Mouse (Mus musculus): Measurements from ENCODE around the gene Sema4d. TPM values are rescaled to one million over a fixed set of nuclear protein-coding genes. Genes with fewer than 3 reads are reported as not detected.

Gene Sema4d
- polyA plus RNA-seq, 1 experiment from 2014 or later = 20.3 TPM

DNA sequence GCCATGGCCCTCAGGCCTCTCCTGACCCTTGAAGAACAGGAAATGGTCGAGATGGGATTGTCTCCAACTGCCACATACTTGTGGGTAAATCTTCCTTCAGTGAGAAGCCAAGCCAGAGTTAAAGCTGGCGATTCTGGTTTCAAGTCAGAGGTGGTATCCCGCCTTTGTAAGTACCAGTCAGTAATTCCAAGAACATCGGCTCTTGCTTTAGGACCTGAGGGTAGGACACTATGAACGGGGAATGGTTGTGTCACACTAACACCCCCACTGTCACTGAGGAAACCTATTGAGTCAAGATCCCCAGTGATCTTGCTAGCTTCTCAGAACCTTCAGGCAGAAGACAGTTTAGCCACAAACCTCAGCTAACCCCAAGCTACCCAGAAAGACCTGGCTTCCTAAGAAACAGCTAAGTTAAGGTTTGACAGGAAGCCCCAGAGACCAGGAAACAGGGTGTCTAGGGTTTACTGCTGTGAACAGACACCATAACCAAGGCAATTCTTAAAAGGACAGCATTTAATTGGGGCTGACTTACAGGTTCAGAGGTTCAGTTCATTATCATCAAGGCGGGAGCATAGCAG, 17.3 kb downstream of the Sema4d start:
- no peak overlapping the region for H3K4me3 ChIP-seq (replicated peaks)
- H3K9ac ChIP-seq = no peak overlapping the region
- H3K4me2 ChIP-seq = no peak overlapping the region
- no peaks in the 10 kb centered on the region for H3K36me3 ChIP-seq
- no peaks in the 10 kb centered on the region for H3K9me3 ChIP-seq (replicated peaks)
- ATAC-seq (replicated peaks; ENCODE audit: low FRiP score) = no peak
- 87% methylated on average over 6 of the region's 6 CpGs for WGBS
- H3K27me3 ChIP-seq = no peaks in the 10 kb centered on the region
- H3K27ac ChIP-seq = no peak overlapping the region
- peaks cover 40% of the 10 kb centered on the region for H3K4me1 ChIP-seq

DNA sequence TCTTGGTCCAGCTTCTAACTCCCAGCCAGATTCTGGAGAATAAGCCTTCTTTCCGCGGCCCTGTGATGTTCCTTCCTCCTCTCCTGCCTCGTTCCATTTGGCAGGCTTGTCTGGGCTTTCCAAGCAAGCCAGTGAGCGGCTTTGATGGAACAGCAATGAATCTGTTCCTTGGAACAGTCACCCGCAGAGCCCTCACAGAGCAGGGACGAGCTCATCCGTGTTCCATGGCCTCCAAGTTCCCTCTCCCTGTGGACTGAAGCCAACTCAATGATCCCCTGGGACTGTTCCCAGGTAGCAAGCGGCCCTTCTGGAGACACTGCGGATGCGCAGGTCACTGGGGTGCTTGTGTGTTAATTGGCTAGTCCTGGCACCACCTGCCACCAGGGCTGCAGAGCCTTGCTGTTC, 21.7 kb downstream of the Sema4d start:
- ATAC-seq (replicated peaks; ENCODE audit: low FRiP score) = no peak
- no peak overlapping the region for H3K9ac ChIP-seq
- H3K27me3 ChIP-seq = no peaks in the 10 kb centered on the region
- no peaks in the 10 kb centered on the region for H3K36me3 ChIP-seq
- H3K9me3 ChIP-seq (replicated peaks) = no peaks in the 10 kb centered on the region
- 76% methylated on average over 10 of the region's 10 CpGs for WGBS
- H3K4me1 ChIP-seq = peaks cover 47% of the 10 kb centered on the region
- H3K4me3 ChIP-seq (replicated peaks) = no peak overlapping the region
- H3K27ac ChIP-seq = no peak overlapping the region
- H3K4me2 ChIP-seq = no peak overlapping the region

DNA sequence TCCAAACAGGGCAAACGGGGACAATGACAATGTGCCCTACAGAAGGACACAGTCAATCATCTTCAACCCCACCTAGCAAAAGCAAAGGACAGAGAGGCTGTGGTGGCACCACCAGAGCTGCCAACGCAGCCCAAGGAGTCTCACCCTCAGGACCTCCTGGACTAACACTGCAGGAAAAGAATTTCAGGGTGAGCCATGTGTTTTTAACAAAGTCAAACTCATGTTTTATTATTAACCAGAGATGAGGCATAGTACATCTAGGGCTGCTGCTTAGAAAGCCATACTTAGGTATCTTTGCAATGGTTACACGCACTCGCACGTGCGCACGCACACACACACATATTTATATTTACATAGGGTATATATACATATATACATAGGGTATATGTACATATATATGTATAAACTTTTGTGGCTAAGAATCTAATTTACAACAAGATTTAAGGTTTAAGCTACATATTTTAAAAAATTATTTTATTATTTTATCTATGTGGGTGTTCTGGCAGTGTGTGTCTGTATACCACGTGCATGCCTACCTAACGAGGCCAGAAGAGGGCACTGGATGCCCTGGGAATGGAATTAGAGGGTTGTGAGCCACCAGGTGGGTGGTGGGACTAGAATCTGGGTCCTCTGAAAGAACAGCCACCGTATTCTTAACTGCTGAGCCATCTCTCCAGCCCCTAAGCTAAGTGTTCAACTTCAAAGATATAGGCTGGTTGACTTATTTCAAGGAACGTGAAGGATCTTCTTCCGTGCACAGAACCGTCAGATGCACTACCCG, 22.7 kb downstream of the Sema4d start:
- no peak for ATAC-seq (replicated peaks; ENCODE audit: low FRiP score)
- 86% methylated on average over 14 of the region's 14 CpGs for WGBS
- Histone ChIP-seq H3K9me3 (replicated peaks) (no peaks in the 10 kb centered on the region), H3K27me3 (no peaks in the 10 kb centered on the region), H3K36me3 (no peaks in the 10 kb centered on the region), H3K9ac (no peak overlapping the region), H3K4me1 (peaks cover 41% of the 10 kb centered on the region), H3K27ac (peak overlapping the region; percentile 87; the same call in 1 of the 2 replicates), H3K4me3 (replicated peaks) (no peak overlapping the region), H3K4me2 (no peak overlapping the region)

GRCm38 (mm10) chr13:51767991-51768761, 25.4 kb downstream of the Sema4d start:
- Histone ChIP-seq H3K4me3 (replicated peaks) (no peak overlapping the region), H3K9me3 (replicated peaks) (no peaks in the 10 kb centered on the region), H3K27ac (peak overlapping the region; percentile 87), H3K27me3 (no peaks in the 10 kb centered on the region), H3K4me2 (0 out of 2 replicates have a peak overlapping the region, but pooled peaks have one; percentile 7), H3K4me1 (peaks cover 45% of the 10 kb centered on the region), H3K36me3 (no peaks in the 10 kb centered on the region), H3K9ac (no peak overlapping the region)
- 56% methylated on average over 14 of the region's 14 CpGs for WGBS
- peak; percentile 86 for ATAC-seq (replicated peaks; ENCODE audit: low FRiP score)

DNA sequence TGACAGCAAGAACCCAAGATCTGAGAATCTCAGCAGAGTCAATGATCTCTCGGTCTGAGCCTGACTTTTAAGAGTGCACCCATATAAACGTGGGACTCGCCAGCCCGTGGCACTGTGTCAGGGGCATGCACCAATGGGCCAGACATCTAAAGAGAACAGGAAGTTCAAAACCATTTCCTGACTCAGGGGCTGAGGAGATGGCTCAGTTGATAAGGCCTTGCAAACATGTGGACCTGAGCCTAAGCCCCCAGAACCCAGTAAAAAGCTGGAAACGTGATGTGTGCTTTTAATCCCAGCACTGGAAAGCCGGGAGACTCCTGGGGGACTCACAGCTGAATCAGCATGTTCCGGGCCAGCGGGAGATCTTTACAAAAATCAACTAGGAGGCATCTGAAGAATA, 26.0 kb downstream of the Sema4d start:
- H3K9ac ChIP-seq = no peak overlapping the region
- no peaks in the 10 kb centered on the region for H3K9me3 ChIP-seq (replicated peaks)
- H3K4me1 ChIP-seq = peaks cover 45% of the 10 kb centered on the region
- WGBS = 52% methylated on average over 8 of the region's 8 CpGs
- no peaks in the 10 kb centered on the region for H3K36me3 ChIP-seq
- no peaks in the 10 kb centered on the region for H3K27me3 ChIP-seq
- no peak overlapping the region for H3K4me3 ChIP-seq (replicated peaks)
- peak overlapping the region; percentile 87 for H3K27ac ChIP-seq
- H3K4me2 ChIP-seq = 0 out of 2 replicates have a peak overlapping the region, but pooled peaks have one; percentile 3
- ATAC-seq (replicated peaks; ENCODE audit: low FRiP score) = no peak

DNA sequence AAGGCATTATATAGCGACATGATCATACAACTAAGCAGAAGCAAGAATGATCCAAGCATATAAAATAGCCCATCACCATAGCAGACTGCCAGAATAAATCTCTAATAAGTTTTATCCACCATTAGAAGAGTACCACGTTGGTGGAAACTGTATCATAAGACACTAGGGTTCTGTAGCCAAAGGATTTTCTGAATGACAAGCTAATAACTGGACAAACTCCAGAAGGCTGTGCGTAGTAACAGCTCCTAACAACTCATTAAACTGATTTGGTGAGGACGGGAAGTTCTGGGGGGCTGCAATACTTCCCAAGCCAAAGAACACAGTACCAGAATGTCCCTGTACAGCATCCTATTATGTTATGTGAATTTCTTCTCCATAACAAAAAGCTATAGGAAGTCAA, 26.8 kb downstream of the Sema4d start:
- Histone ChIP-seq H3K27ac (no peak overlapping the region; the same call in 1 of the 2 replicates), H3K9me3 (replicated peaks) (no peaks in the 10 kb centered on the region), H3K9ac (no peak overlapping the region), H3K4me1 (peaks cover 45% of the 10 kb centered on the region), H3K27me3 (no peaks in the 10 kb centered on the region), H3K36me3 (0 out of 2 replicates have a peak, but pooled peaks cover 4% of the 10 kb centered on the region), H3K4me2 (no peak overlapping the region), H3K4me3 (replicated peaks) (no peak overlapping the region)
- no peak for ATAC-seq (replicated peaks; ENCODE audit: low FRiP score)
- 84% methylated on average over 4 of the region's 4 CpGs for whole genome bisulfite sequencing

- Histone ChIP-seq H3K27me3 (no peaks in the 10 kb centered on the region), H3K27ac (no peak overlapping the region), H3K4me3 (replicated peaks) (no peak overlapping the region), H3K9ac (no peak overlapping the region), H3K4me2 (no peak overlapping the region), H3K36me3 (0 out of 2 replicates have a peak, but pooled peaks cover 4% of the 10 kb centered on the region), H3K4me1 (peaks cover 43% of the 10 kb centered on the region), H3K9me3 (replicated peaks) (no peaks in the 10 kb centered on the region)
- no peak for ATAC-seq (replicated peaks; ENCODE audit: low FRiP score)
- WGBS = 73% methylated on average over 5 of the region's 5 CpGs
Observed at GRCm38 (mm10) chr13:51765369-51765768, 28.2 kb downstream of the Sema4d start.

- Histone ChIP-seq H3K4me2 (no peak overlapping the region), H3K9me3 (replicated peaks) (no peaks in the 10 kb centered on the region), H3K9ac (no peak overlapping the region), H3K4me1 (peaks cover 31% of the 10 kb centered on the region), H3K27me3 (no peaks in the 10 kb centered on the region), H3K36me3 (0 out of 2 replicates have a peak, but pooled peaks cover 4% of the 10 kb centered on the region), H3K27ac (no peak overlapping the region), H3K4me3 (replicated peaks) (no peak overlapping the region)
- 81% methylated on average over 12 of the region's 12 CpGs for WGBS
- ATAC-seq (replicated peaks; ENCODE audit: low FRiP score) = no peak
Observed at GRCm38 (mm10) chr13:51763019-51763698, 30.4 kb downstream of the Sema4d start.

DNA sequence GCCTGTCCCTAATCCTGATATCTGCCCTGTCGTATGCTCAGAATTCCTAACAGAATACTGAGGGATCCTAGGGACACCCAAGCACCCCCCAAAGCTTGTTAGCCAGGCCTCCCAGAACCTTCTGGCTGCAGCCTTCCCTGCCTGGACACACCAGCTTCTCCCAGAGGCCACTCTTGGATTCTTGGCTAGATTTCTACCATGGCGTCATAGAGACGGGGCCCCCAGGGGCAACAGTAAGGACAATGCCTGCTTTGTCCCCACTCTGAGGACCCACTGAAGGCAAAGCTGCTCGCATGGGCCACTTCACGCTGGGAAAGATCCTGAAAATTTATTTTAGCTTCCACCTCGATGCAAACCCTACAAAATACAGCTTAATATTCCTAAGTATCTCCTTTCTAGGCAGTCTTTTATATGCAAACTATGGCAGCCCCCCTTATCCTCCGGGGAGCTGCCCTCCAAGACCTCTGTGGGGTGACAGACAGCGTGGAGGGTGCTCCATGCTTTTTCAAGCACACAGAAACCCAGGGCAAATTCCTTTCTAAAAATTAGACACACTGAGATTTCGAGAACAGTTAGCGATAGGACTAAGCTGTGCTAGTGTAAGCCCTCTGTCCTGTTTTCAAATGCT, 32.2 kb downstream of the Sema4d start:
- no peak for ATAC-seq (replicated peaks; ENCODE audit: low FRiP score)
- Histone ChIP-seq H3K4me2 (no peak overlapping the region), H3K27ac (peak overlapping the region; percentile 37; the same call in 1 of the 2 replicates), H3K9me3 (replicated peaks) (no peaks in the 10 kb centered on the region), H3K4me3 (replicated peaks) (no peak overlapping the region), H3K4me1 (peaks cover 28% of the 10 kb centered on the region), H3K9ac (no peak overlapping the region), H3K27me3 (no peaks in the 10 kb centered on the region), H3K36me3 (0 out of 2 replicates have a peak, but pooled peaks cover 4% of the 10 kb centered on the region)
- 73% methylated on average over 10 of the region's 10 CpGs for WGBS

DNA sequence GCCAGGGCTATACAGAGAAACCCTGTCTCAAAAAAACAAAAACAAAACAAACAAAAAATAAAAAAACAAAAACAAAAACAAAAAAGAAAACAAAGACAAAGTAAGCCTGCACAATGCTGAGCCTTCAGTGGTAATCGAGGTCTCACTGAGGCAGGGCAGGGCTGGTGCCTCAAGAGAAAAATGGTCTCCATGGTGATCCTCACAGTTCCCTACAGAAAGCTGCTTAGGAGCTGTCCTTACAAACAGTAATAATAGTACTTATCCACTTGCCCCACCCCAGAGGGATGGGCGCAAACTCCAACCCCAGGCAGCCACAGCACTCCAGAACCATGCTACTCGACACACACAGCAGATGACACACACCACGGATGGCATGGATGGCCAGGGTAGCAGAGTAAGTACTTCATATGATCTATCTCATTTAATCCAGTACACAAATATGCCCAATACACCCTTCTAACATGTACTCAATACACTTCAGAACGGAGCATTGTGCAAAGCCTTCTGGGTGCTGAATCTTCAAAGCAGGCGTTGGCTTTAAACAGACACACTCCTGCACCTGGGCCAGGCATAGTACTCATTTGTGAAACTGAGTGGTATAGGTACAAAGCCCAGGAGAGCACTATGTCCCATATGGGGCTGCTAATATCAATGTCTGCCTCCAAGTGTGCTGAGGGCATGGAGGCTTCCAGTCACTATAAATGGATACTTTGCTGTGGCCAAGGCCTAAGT, 34.1 kb downstream of the Sema4d start:
- no peak overlapping the region for H3K9ac ChIP-seq
- no peak overlapping the region for H3K27ac ChIP-seq
- 95% methylated on average over 6 of the region's 6 CpGs for WGBS
- no peak overlapping the region for H3K4me2 ChIP-seq
- ATAC-seq (replicated peaks; ENCODE audit: low FRiP score) = no peak
- H3K9me3 ChIP-seq (replicated peaks) = no peaks in the 10 kb centered on the region
- H3K27me3 ChIP-seq = no peaks in the 10 kb centered on the region
- H3K4me1 ChIP-seq = peaks cover 42% of the 10 kb centered on the region
- 0 out of 2 replicates have a peak, but pooled peaks cover 4% of the 10 kb centered on the region for H3K36me3 ChIP-seq
- H3K4me3 ChIP-seq (replicated peaks) = no peak overlapping the region

DNA sequence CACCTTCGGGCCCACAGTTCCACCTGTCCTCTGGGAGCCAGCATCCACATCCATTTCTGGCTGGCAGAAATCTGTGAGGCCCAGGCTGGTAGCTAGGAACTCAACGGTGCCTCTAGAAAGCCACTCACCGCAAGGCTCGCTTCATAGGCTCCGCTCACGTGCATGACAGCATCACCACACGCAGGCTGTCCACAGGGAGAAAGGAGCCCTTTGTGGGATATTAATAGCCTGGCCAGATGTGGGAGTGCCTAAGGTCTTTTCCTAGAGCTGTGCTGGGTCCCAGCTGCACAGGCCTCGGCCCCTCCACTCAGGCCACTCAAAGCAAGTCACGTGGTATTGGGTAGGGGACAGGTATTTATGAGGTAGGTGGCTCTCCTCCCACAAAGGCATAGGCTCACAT, 35.1 kb downstream of the Sema4d start:
- H3K4me1 ChIP-seq = peaks cover 52% of the 10 kb centered on the region
- H3K27ac ChIP-seq = no peak overlapping the region
- H3K36me3 ChIP-seq = 0 out of 2 replicates have a peak, but pooled peaks cover 4% of the 10 kb centered on the region
- WGBS = 44% methylated on average over 9 of the region's 9 CpGs
- no peak overlapping the region for H3K9ac ChIP-seq
- no peak overlapping the region for H3K4me3 ChIP-seq (replicated peaks)
- no peak overlapping the region for H3K4me2 ChIP-seq
- no peaks in the 10 kb centered on the region for H3K9me3 ChIP-seq (replicated peaks)
- no peaks in the 10 kb centered on the region for H3K27me3 ChIP-seq
- ATAC-seq (replicated peaks; ENCODE audit: low FRiP score) = 0 out of 2 replicates have a peak, but pooled peaks have one; percentile 23
